In genomic region chr7:75596058-75596748, GRCm38 (mm10) we compare ENCODE assay signal across 11 mouse cellular contexts.
DNase-seq lines count a peak whose midpoint lies in the region; ATAC-seq lines count a peak whose summit lies in the region.
"Had no signal": no experiment of that assay in that cellular context is flagged by ENCODE, and none has a peak within 500 bp of the region (broad histone marks: within the 10 kb centered on the region; RNA-seq: fewer than 3 reads in every experiment).

No protein-coding gene starts in this region.

- intact Hi-C loops in left cerebral cortex, postnatal 25 days (cut with DNase I) = no loop called here

- WGBS in intestine, embryonic 15.5 days = 72% methylated on average over 6 of the region's 6 CpGs

- H3K27ac ChIP-seq in intestine, embryonic 15.5 days = no peak overlapping the region
- H3K27ac ChIP-seq: kidney, postnatal 0 days; midbrain, embryonic 10.5 days had no signal

- H3K36me3 ChIP-seq in intestine, embryonic 15.5 days = no peaks in the 10 kb centered on the region
- H3K36me3 ChIP-seq: midbrain, embryonic 10.5 days had no signal

- no peaks in the 10 kb centered on the region for H3K9me3 ChIP-seq in intestine, embryonic 15.5 days
- H3K9me3 ChIP-seq: midbrain, embryonic 10.5 days had no signal

- peak; percentile 42 for ATAC-seq in erythroblast, adult 5-6 weeks (replicated peaks; ENCODE audit: low FRiP score, poor library complexity, severe bottlenecking)
- ATAC-seq in intestine, embryonic 15.5 days = no peak

- no peaks in the 10 kb centered on the region for H3K4me1 ChIP-seq in intestine, embryonic 15.5 days (replicated peaks)
- H3K4me1 ChIP-seq: midbrain, embryonic 10.5 days had no signal

- no peak overlapping the region for H3K4me2 ChIP-seq in intestine, embryonic 15.5 days (replicated peaks)

- no peak overlapping the region for H3K4me3 ChIP-seq in intestine, embryonic 15.5 days (replicated peaks)
- H3K4me3 ChIP-seq: midbrain, embryonic 10.5 days had no signal

- DNase-seq in 3134 (ENCODE audit: extremely low read depth, insufficient read length, low spot score) = peak; percentile 47
- DNase-seq in B cell, adult 2 months = peak; percentile 66 to 71
- DNase-seq in lung, postnatal 10 days = peak; percentile 54
- no peak for DNase-seq in cerebellum, postnatal 36 days
- no peak for DNase-seq in left cerebral cortex, postnatal 25 days (ENCODE audit: low spot score in 2 of 2)
- no peak for DNase-seq in retina, embryonic 14.5 days (ENCODE audit: low spot score)
- DNase-seq: right cerebral cortex, postnatal 4 days had no signal

- H3K27me3 ChIP-seq in intestine, embryonic 15.5 days (replicated peaks) = no peaks in the 10 kb centered on the region

- H3K9ac ChIP-seq in intestine, embryonic 15.5 days = no peak overlapping the region

Comparison
In these comparisons a context has a peak if more than half of its experiments do, and no peak if none do; other contexts are left out.
1. DNase-seq: peak in 3134 (single experiment), B cell, adult 2 months (2 of 2) and lung, postnatal 10 days (single experiment); none in cerebellum, postnatal 36 days (0 of 2), left cerebral cortex, postnatal 25 days (0 of 2) and retina, embryonic 14.5 days (single experiment).